Mouse (Mus musculus): ENCODE results near the gene 5730480H06Rik. TPM values are rescaled to one million over a fixed set of nuclear protein-coding genes. Genes with fewer than 3 reads are reported as not detected.

5730480H06Rik gene
- total RNA-seq, 1 experiment from 2014 or later, result 19.2 TPM

GRCm38 (mm10) chr5:48421957-48422356, 94.2 kb downstream of the 5730480H06Rik start:
- DNase-seq, result no peak

- DNase-seq, result peak; percentile 17
These were observed 102.7 kb downstream of the 5730480H06Rik start for GRCm38 (mm10) chr5:48430459-48430858.

- DNase-seq, result no peak
These were observed 121.1 kb downstream of the 5730480H06Rik start for GRCm38 (mm10) chr5:48448888-48449287.

GRCm38 (mm10) chr5:48460221-48460620, 132.5 kb downstream of the 5730480H06Rik start:
- DNase-seq, result no peak
